Mouse (Mus musculus) cerebellum, postnatal 10 days (tissue): ENCODE results near the gene Cacna2d1.

Experiments used
- DNase-seq, 2 experiments: peaks; one replicate each; pipeline ENCODE4 v3.0.0; 2021; ENCODE audit warnings: mixed read lengths in 2 of 2

Cacna2d1 gene

DNA sequence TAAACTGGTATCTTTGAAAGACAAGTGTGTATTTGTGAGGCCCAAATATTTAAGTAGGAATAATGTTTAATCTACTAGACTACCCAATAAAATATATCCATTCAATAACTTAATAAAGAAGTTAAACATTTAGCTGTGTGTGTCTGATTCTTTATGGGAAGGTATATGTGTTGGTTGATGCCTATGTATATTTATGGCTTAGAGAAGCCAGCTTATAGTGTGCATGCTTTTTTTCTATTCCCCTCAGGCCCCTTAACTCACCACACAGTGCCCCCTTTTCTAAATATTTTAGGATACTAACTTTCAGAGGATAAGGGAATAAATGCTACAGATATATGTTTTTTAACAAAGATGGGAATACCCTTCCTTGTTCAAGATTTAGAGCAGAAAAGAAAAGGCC lies 128.8 kb downstream of the Cacna2d1 start:
- no peak for DNase-seq

DNA sequence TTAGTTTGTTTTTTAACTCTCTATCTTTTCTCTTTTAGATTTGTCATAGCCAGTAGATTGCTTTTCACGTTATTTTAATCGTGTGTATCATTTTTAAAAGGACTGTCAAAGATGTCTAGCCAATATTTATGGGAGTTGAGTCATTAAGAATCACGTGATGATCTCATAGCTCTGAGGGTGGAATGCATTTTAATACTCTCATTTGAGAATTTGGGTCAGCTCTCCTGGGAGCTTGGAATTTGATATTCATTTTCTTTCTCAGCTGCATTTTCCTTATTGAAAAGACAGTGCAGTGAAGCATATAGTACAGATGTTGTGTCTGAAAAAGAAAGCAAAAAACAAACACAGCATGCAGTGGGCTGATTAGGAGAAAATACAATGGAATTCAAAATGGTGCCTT lies 129.5 kb downstream of the Cacna2d1 start:
- no peak for DNase-seq

DNA sequence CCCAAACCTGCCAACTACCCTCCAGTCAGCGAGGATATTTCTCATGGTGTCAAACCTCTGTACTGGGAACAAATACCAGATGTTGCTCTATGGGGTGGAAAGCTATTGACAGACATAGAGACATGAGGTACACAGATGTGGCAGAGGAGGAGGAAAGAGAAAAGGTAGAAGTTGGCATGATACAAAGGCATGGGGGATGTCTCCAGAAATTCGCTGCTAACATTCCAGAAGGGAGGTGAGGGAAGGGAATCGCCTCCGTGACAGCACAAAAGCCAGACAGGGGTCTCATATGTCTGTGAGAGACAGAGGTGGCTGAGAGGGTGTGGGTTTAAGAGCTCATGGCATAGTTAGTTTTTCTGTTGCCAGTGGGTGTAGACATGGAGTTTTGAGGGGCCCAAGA lies 131.3 kb downstream of the Cacna2d1 start:
- DNase-seq = no peak

DNA sequence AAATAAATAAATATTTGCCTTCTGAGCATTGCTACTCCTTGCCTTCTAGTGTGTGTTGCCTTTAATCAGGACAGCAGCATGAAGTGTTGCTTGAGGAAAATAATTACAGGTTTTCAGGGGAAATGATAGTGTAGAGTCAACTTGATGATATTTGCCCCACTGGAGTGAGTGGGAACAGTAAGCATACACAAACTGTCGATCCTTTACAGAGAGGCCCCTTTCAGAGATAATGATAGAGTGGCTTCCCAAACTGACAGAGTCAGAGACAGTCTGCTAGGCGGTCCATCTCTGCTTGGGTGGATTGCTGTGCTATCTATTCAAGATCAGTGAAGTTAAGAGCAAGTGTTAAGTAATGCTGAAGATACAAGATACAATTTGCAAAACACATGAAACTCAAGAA lies 147.8 kb downstream of the Cacna2d1 start:
- DNase-seq = no peak

DNA sequence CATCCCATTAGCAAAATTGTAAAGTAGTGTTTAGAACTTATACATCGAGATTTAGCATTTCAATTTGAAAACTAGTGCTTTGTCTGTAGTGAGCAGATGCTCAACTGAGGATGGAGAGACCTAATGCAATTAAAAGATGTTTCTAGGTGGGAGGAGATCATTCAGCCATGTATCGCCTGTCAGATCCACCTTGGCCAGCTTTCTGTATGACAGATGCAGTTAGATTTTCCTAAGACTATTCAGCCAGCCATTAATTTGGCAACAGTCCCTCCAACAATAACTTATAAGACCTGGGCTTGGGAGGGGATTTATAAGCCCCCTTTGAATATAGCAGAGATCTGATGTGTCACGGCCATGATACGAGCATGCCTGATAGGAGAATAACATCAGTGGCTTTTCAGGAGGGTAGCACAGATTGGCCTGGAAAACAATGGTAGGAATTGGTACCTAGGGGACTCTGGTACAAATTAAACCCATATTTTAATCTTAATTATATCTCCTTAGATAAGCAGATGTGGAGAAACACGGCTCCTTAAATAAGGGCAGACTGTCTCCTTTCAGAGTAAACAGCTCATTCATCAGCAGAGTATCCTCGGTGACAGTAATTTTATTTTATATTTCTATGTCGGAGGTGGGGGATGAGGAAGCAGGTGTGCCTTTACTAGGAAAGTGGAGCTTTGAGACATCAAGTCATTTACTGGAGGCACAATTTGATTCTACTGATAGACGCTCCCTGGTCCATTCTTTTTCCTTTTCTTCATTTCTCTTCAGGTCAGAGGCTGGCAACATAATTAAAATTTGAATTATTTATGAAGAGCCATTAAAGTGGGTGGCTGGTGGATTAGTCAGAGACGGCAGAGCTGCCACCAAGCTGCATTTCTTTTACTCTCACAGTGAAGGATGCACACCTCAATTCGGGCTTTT lies 152.8 kb downstream of the Cacna2d1 start:
- DNase-seq = peak; percentile 81 to 88

DNA sequence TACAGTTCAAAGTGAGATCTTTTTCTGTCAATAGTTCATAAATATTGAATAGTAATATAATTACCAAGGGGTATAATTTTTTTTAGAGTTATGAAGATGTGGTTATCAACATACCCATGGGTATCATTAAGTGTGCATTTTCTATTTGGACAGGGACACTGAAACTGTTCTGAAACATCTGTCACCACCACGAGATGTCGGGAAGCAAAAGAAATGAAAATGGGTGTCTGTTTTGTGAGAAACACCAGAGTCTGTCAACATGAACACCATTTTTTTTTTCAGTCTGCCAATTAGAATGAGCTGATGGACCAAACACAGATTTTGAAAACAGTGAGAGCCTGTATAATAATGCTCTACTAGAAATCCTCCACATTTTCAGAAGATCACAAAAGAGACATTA lies 153.5 kb downstream of the Cacna2d1 start:
- DNase-seq = peak in 1 of 2 experiments; percentile 21

DNA sequence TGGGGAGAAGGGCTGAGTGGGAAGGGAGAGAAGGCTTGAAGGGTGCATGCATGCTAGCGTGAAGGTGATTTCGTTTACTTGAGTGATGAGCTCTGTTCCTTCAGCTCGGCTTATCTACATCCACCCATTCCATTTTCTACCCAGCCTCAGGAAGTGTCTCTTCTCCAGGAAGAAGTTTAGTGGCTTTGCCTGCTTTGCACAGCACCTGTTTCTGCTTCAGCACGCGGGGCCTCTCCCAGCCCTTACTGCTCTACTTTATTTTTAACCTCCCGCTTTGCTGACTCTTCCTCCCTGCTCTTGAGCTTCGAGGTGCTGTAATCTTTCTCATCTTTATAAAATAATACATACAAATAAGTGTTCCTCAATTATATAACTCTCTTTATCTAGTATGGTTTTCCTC lies 158.0 kb downstream of the Cacna2d1 start:
- peak in 1 of 2 experiments; percentile 21 for DNase-seq

DNA sequence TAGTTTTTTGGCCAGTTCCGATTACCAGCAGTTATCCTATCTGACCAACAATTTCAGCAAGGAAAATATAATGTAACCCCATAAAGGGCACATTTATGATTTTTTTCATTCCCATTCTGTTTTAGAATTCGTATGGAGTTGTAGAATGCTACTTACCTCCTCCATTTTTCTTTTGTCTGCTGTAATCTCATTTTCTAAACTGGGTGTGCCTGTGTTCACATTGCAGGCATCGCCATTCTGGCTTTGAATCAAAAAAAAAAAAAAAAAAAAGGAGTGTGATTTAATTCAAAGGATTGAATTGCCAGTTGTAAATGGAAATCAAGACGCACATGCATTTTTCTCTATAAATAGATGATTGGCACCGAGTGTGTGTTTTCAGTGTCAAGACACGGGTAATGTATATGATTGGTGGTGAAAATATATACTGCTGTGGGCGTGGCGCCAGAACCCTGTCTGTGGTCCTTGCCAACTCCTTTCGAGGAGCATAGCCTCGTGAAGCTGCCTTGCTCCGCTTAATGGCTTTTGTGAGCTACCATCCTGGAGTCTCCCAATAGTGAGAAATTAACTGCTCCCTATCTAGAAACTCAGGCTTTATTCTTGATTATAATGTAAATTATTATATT lies 158.7 kb downstream of the Cacna2d1 start:
- DNase-seq = peak; percentile 80 to 86

DNA sequence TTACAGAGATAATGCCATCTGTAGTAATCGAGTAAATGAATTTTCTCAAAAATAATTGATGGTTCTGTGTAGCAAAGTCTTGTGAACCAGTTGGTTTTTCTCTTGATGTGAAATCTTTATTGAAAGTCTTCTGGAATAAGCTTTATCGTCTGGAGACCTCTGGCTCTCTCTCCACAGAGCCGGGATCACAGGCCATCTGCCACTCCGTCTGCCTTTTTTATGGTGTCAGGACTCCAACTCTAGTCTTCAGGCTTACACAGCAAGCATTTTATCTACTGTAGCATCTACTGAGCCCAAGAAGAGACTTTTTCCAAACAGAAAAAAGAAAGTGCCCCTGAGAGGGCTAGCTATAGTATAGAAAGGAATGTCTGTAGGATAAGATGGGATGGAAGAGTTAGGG lies 160.9 kb downstream of the Cacna2d1 start:
- DNase-seq = peak; percentile 76 to 85

DNA sequence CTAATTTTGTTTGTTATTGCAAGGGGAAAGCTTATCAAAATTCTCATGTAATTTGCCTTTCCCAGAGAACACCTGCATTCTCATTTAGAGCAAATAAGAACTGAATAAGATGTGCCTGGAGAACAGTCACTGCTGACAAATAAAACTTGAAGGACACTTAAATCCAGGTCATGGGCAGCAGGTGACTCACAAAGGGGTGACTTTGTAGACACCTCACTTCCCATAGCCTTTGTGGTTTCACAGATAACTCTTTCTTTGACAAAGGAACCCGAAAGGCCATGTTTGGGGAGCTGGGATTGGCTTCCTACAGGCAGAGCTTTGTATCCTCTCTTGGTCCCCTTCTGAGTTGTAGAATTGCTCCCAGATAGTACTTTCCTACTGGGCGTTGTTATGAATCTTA lies 164.3 kb downstream of the Cacna2d1 start:
- no peak for DNase-seq

DNA sequence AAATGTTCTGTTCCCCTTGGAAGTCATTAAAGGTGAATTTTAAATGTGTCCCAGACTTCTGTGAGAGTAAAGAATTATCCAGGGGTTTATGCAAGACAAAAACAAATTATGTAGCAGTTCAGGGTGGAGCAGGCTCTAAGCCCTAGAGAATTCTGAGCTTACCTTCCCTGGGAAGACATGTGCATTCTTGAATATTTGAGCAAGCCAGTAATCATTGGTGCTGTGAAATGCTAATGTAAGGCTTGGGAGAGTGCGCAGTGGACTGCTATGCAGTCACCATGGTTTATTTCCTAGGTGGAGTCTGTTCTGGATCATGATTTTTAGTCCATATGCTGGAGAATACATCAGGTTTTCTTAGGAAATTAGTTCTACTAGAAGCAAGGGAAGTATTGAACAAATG lies 167.3 kb downstream of the Cacna2d1 start:
- no peak for DNase-seq

DNA sequence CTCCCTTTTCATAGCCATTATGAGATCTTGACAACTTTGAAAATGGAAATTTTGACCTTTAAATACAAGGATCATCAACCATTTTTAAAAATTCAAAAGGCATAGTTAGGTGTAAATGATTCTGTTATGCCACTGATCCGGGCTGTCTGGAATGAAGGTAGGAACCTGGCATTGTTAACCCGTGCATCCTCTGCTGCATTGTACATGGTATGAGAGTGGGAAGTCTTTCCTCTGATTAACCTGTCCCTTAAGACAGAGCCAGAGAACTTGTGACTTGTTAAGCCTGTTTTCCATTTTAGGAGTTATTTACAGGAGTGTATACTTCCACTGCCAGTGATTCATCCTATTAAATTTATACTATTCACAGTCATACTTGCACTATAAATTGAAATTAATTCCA lies 171.2 kb downstream of the Cacna2d1 start:
- DNase-seq = no peak

DNA sequence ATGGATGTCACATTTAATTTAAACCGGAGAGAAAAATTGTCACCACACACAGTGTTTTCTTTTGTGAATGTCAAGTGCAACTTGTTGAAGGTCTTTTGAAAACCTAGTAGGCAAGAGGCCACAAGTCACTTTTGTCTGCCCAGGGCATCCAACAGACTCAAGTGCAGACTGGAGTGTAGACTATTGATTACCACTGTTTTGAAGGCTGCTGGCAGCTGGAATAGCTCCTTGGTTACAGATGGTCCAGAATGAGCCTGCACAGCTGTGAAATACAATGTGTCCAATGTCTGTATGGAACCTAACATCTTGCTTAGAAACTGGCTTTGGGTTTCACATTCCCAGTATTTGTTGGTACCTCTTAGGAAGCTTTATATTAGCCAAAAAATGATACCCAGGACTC lies 176.2 kb downstream of the Cacna2d1 start:
- no peak for DNase-seq

DNA sequence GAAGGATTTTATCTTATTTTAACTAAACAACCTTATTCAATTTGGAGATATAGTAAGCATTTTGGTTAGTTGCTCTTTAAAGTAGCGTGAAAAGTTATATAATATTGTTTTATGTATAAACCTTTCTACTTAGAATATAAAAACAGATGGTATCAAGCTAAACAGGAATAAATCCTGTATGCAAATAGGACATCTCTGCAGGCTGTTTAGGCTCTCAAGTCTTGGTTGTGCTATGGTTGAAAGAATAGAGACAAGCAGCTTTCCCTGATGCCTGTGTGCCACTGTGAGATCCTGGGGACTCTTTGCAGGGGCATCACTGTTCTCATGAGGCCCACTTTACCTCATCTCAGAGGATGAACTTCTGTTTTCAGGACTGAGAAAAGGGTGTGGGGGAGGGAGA lies 179.4 kb downstream of the Cacna2d1 start:
- no peak for DNase-seq

DNA sequence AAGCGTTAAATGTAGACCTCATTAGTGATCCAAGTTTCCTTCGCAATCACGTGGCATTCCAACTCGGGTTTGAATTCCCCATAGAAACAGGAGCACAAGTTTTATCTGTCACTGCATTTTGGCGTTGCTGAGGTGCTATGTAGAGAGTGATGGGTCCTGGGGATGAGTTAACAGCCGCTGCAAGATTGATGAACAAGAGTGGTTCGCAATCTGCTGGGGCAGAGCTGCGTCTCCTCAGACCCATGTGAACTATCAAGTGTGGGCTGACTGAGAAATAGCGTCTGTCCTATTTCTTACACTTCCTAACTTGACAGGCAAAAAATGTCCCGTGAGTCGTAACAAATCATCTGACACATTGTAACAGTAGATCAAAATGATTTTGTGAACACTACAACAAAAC lies 186.8 kb downstream of the Cacna2d1 start:
- DNase-seq = no peak

DNA sequence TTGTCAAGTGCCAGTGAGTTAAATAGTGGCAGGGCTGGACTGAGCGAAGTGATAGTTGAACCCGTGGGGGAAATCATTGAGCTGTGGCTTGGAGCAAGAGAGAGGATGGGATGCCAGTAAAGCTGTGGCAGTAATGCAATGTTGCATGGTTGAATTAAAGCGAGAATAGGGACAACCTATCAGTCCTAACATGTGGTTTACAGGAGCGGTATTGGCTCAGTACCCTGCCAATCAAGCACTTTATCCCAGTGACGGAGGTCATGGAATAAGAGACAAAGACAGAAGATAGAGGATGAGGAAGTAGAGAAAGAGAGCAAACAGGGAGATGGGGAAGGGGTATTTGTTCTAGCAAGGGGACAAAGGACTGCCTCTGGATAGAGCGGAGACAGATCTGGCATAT lies 187.6 kb downstream of the Cacna2d1 start:
- DNase-seq = peak; percentile 73 to 75

DNA sequence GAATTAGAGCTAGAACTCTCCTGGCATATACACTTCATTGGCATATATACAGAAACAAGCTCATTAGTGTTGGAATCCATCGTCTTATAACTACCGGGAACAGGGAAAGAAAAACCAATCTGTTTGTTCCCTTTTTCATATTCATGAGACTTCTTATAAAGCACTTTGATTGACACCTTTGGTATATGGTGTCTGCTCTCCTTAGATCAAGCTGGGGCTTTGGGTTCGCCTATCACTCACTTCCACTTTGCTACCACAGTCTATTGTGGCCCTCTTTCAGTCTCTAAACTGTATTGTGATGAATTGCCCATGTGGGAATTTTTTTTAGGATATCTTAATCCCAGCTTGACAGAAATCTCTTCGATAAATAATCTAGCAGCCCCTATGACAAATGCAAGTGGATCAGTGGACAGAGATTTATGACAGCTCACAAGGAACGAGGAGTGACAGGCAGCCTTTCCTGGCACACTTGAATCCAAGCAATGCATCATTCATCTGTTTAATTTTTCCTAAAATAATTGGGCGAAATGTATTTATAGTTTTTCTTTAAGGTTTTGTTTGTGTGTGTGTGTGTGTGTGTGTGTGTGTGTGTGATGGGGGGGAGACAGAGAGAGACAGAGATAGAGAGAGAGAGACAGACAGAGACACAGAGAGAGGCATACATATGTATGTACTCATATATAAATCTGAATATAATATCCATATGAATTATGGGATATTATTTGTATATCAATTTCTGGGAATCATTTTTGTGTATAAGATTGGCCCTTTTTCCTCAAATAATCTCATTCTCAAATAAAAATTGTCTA lies 200.0 kb downstream of the Cacna2d1 start:
- DNase-seq = no peak

DNA sequence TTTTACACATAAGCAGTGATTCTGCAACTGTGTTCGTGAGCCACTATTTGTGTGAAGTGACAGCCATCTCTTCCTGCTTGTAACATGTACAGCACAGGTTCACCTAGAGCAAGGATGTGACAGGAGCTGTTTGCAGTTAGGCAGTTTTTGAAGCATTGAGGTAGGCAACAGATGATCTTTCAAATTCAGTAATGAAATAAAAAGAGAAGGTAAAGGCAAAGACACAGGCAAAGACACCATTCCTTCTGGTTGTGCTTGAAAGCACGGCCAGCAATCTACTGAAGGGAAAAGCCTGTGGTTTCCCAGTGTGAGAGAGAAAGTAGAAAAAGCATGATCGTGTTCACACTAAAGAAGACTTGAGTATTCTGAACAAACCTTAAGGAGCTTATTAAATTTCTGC lies 201.5 kb downstream of the Cacna2d1 start:
- no peak for DNase-seq

DNA sequence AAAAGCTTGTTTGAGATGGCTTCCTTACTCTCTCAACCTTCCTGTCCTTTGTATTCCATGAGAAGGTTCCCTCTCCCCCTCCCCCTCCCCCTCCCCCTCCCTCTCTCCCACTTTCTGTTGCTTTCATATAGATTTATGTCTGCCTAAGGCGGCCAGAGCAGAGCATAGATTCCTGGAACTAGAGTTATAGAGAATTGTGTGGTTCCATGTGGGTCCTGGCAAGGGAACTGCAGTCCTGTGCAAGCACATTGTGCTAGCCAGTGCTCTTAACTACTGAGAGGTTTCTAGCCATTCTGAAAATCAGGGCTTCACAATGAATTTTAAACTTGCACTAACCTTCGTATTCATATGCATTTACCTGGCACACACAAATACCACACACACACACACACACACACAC lies 202.3 kb downstream of the Cacna2d1 start:
- DNase-seq = no peak

DNA sequence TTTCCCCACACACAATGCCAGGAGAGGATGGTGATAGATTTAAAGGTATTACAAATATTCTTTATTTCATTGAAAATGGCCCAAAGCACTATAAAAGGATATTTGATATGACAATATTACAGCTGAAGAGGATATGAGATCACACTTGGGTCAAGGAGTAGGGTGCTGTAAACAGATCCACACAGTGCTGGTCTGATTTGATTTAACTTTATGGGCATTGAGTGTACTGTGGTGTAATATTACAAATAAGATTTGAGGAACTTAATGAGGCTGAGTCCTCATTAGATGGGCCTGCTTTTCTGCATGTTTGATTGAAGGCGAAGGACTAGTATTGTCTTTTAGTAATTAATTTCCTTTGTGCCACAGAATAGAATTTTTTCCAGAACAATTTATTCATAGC lies 212.1 kb downstream of the Cacna2d1 start:
- DNase-seq = no peak

DNA sequence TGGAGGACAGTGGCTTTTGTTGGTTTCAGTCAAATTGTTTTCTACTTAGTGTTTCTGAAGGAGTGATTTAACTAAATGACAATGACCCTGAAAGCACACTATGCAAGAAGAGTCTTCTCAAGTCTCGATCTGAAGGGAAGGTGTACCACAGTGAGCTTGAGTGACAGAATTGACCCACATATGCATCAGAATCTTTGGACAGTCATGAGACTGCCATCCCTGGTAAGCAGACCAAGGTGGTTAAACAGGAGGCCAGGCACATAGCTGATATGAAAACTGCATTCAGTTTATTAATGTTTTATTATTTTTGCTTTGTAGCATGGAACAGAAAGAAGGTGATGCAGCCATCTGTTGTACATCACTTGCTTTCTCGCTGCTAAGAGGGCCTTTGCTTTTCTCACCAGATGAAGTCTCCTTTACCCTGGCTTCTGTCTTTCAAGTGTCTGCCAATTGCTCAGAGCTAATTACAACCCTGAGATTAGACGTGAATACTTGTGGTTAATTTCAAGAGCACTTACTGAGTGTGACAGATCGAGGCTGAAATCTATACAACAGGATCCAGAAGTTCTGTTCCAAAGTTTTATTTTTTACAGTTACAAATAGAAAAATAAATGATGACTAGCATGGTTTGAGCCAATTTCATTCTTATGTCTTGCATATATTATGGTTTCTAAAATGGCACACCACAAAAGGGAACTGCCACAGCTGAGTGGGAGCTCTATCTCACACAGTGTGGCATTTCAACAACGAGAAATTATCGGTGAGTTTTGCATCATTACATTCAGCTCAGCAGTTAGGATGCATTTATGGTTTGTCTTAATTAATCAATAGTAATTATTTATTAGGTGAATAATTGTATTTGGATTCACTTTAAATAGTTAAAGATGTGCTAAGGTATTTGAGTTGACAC lies 221.1 kb downstream of the Cacna2d1 start:
- peak; percentile 26 to 35 for DNase-seq

DNA sequence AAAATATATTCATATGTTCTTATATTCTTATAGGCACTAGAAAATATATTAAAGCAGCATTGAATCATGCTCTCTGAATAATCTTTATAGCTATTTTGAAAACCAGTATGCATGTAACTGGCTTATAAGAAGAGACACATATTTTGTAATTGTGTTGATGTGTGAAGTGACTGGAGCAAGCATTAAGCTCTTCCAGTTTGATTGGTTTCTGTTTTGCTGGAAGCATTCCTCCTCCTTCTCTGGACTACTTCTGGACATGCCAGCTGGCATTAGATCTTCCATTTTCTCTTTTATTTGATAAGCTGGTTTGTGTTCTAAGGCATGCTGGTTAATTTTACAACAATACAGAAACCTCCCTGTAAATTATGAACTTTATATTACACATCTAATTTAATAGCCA lies 228.8 kb downstream of the Cacna2d1 start:
- peak in 1 of 2 experiments; percentile 15 for DNase-seq
